Mouse (Mus musculus): ENCODE data around the gene Steap2.
"Not testable (repeated sequence)": the region's sequence is repeated elsewhere in the genome, so short reads cannot be mapped to it uniquely, and the experiment has no call there.

Gene Steap2

DNA sequence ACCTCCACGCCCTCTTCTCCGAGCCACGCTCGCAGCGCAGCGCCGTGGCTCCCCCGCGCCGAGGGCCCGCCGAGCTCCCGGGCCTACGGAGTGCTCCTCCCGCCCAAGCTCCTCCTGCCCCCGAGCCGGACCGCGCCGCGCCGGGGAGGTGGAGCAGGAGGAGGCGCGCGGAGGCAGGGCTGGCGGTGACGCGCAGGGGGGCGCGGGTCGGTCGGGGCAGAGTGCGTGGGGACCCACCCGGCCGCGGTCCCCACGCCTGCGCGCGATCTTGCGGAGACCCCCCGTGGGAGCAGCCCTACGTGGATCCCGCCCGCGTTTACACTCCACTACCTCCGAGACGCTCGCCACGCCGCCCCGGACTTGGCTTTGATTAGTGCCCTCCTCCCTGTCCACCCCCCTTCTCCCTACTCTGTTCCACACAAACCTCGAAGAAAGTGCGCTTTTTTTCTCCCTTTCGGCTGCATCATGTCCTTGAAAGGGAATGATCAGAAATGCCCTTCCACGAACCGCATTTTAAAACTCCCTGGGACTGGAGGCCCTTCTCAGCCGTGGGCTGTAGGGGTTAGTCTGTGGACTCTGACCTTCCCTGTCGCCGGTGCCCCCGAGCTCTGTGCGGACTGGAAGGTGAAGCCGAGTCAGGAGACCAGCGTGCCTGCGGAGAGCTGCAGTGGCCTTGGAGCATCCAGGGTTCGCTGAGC is at the start of gene Steap2:
Gene Steap2 (minus strand): TSS at position 623 of the 698 bp plus-strand sequence.
- peak in 1 of 2 experiments; percentile 17 for DNase-seq (ENCODE audit: low spot score in 2 of 2)

DNA sequence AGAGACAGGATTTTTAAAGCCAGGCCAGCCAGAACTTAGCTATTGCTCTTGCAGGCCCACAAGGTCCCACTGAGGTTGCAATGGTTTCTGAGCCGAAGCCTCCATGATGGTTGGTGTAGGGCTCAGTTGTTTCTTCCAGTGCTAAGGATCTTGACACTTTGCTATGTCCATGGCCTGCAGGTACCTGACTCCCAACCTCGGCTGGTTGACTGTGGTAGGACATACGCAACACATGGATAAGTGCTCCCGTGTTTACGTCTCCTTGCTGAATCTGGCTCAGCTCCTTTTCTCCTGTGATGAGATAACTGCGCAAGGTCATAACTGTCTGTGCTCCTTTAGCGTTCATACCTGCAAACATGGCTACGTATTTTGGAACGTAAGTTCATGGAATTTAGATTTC is 40.1 kb upstream of the Steap2 start:
- DNase-seq (ENCODE audit: low spot score in 2 of 2), result no peak

DNA sequence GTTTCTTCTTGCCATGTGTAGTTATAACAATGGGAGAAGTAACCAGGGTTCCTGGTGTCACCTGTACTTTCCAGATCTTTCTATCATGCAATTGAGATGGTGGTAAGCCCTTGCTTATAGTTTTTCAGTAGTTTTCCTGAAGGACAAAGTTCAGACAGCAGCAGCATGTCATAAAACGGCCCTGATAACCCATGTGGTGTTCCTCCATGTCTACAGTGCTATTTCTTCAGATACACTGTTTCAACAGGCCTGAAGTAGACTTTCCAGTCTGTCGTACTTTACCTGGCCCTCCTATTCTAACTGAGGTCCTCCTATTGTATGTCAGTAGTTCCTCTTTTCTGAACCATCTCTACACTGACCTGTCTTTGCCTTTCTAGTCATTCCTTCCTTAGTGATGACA is 38.5 kb upstream of the Steap2 start:
- no peak for DNase-seq (ENCODE audit: low spot score in 2 of 2)

DNA sequence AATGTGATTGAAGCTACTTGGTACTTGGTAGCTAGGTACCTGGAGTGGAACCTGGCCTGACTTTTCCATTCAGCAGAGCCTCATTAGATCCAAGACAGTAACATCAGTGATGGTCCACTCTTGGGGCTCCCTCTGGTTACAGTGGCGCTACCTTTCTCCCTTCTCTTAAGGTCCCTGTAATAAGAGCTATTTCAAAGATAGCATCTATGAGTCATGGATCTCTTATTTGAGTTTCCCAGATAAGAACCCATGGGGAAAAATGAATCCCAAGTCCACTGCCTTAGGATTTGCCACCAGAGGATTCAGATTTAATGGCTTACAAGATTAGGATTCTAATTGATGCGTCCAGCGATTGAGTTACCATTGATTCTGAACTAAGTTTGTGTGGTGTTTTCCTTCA is 37.8 kb upstream of the Steap2 start:
- no peak for DNase-seq (ENCODE audit: low spot score in 2 of 2)

DNA sequence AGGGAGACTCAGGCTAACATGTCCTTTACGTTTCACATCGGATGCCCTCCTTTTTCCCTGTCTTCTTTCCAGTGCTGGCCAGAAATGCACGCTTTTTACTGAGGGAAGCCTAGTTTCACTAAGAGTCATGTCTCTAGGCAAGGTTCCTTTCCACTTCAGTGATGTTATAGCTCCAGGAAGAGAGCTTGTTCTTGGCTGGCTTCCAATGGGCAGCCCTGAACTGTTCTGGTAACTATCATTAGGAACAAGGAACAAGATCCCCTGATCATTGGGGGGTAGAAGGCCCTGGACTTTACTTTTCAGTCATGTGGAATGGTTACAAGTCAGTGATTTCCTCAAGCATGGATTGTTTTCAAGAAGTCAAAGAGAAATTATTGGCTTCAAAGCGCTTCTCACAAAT is 35.5 kb upstream of the Steap2 start:
- no peak for DNase-seq (ENCODE audit: low spot score in 2 of 2)

DNA sequence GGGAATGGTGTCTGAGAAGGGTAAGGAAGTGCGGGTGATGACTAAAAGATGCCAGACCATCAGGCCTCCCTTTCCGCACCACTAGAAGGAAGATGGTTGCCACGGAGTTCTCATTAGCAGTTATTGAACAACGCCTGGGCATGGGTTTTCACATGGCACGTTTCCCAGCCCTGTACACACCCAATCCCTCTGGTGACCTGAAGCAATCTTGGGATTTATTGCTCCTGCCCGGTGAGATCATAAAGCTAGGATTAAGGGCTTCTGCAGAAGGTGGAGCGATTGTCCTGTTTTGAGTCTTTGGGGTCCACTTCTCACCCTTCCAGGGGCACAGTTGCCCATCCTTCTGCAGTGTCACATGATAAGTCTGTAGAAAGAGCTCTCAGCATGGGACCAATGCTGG is 27.8 kb upstream of the Steap2 start:
- no peak for DNase-seq (ENCODE audit: low spot score in 2 of 2)

DNA sequence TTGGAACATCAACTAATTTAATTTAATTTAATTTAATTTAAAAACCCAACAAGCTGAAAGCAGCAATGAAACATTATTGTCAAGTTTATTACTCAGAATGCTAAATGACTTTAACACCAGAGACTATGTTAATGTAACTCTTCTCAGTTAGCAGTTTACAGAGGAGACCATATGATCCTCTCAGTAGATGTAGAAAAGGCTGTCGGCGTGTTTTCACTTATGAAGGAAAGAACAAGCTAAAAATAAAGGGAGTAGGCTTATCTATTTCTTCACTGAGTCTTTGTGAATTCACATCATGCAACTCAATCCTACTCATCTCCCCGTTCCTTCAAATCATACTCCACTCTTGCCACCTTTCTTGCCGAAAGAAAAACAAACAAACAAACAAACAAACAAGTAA is 16.7 kb upstream of the Steap2 start:
- DNase-seq (ENCODE audit: low spot score in 2 of 2), result peak in 1 of 2 experiments; percentile 6

DNA sequence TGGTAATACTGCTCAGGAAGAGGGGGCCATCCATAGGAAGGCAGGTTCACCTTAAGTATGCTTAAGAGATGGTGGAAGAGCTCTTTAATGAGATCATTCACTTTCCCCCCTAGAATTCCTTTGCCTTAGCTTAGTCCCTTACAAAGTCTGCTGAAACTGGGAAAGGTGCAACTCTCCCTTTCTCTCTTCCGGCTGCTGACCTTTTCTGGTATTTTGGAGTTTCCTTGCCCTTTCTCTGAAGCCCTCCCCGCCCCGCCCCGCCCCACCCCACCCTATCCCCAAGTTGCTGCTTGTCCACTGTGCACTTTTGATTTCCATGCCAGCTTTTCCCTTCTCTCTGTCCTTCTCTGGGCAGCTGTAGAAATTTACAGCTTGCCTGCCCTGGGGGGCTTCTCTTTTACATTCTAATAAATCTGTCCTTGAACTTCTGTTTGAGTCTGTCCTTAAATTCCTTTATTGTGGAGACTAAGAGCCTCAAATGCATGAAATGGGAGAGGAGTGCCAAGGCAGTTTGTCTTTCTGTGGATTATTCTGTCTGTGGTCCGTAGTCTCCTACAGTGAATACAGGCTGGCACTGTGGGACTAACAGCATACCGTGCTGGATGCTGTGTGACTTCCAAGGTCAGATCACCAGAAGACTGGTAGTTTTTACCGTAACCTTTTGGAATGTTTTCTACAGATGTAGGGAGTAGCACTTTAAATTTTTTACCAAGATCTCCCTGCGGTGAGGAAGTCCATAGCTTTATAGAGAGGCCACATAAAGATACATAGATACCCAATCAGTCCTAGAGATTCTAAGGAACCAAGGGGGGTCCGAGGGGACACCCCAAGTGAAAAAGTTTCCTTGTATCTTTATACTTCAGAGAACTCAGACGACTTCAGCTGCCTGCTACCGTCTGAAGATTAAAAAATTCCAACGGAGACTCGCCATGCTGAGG is 13.2 kb upstream of the Steap2 start:
- no peak for DNase-seq (ENCODE audit: low spot score in 2 of 2)

DNA sequence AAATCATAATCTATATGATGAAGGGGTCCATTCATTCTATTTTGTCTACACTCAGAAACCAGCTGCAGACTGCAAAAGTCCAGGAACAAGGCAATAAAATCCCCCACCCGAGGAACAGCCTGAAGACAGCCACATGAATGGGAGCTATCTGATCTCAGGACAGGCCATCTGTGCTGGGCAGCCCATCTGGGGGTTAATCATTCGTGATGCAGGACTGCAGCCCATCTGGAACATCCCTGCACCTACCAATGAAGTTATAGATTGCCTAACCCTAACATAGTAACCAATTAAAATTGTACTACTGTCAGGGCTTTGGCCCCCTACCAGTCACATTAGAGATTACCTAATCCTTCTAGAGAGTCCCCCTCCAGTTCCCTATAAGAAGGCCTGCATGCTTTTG is 10.6 kb upstream of the Steap2 start:
- DNase-seq (ENCODE audit: low spot score in 2 of 2), result no peak

DNA sequence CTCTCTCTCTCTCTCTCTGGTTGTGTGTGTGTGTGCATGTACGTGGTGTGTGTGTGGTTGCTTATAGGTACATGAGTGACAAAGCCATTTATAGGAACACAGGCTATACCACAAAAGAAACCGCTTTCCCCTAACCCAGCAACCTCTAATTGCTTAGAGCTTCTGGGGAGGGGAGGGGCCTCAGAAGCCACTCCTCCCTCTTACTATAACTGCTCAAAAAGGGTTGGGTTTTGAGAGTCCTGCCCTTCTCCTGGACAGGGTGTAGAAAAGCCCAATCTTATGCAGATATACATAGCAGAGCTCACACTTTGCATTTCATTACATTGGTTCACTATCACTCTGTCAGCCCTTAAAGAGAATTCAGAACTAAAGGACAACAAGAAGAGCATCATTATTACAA is 6.0 kb upstream of the Steap2 start:
- no peak for DNase-seq (ENCODE audit: low spot score in 2 of 2)

DNA sequence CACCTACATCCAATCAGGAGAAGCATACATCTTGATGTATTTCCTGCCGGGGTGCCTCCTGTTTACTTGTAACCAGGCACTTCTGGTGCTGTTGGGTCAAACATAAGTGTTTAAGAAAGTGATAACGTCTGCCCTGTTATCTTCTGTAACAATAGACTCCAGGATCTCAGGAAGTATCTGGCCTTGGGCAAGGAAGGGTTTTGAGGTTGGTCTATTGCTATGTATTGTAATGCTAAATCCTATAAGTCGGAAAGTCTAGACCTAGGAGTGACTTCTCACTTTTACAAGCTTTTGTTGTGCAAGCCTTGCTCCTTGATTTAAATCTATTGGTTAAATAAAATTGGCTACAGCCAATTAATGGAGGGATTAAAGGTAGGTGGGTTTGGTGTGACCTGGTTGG is 4.5 kb upstream of the Steap2 start:
- no peak for DNase-seq (ENCODE audit: low spot score in 2 of 2)

DNA sequence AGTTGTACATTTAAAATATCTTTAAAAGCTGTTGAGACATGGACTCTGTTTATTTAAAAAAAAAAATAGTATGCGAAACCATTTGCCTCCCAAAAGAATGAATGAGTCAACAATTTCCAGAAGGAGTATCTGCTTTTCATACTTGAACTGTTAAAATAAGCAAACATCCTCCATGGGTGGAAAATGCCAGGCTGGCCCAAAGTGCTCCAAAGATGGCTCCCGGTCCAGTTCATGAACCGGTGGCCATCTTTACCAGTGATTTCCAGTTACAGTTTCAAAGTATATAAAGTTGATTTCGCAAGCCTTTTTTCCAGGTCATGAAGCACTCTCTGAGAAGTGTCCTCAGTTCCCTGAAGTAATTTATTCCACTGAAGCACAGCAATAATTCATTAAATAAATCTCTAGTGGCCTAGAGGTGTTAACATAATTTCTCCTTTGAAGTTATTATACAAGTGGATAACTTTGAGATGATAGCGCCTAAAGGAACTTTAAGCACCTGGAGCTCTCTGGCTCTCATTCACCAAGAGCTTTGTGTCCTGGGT is 1.1 kb upstream of the Steap2 start:
- no peak for DNase-seq (ENCODE audit: low spot score in 2 of 2)

DNA sequence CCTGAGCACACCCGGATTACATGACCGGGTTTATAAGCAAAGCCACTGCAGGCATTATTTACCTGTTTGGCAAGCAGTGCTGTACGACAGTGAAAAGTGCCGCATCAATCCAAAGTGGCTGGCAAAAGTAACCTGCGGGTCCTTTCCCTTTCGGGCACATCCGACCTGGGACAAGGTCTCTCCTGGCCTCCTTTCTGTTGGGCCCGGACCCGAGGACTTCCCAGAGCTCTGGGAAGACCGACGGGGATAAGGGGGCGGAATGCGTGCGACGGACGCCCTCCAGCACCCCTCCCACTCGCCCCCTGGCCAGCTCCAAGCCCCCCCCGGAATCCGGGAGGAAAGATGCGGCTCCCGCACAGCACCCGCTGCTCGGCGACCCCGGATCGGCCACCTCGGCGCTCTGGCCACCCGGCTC is 830 bp downstream of the Steap2 start:
- no peak for DNase-seq (ENCODE audit: low spot score in 2 of 2)

DNA sequence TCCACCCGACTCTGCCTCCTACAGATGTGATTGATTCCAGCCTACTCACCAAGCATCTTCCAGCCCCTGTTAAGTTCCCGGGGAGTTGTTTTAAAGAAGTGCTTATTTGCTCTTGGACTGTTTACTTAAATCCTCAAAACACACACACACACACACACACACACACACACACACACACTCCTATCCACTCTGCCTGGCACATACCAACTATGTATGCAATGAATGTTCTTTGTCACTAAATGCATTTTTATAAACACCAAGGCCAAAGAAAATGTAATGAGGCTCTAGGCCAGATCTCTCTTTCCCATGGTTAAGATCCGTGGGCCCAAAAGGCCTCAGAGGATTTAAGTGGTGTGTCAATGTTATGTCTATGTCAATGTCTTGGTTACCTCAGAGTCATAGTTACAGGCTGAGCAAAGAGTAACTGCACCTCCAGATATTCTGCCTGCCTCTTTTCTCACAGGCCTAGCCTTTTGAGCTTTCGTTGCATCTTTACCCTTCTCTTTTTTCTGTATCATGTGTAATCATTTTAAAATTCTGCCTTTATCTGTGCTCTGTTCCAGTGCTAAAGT is 2.1 kb downstream of the Steap2 start:
- no peak for DNase-seq (ENCODE audit: low spot score in 2 of 2)

DNA sequence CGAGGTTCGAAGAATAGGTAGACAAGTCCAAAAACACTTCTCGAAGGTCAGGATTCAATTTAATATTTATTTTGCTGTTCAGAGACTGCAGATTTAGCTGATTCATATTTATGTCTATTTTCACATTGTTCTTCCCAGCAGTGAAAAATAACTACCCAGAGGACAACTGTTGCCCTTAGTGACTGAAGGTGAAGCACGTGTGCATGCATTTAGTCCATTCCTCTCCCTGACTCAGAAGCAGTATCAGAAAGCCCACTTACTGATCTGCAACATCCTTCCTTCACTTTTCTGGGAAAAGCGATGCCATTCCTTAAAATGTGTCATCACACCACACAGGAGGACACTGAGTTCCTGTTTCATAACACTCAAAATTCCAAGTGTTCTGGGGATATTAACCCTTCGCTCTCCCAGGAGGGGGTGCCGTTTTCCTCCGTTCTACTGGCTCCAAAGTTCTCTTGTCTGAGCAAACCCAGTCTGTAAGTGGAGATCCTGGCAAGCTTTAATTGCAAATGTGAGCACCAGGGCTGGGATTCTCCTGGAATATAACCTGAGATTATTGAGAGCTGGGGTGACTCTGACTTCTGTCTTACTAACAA is 5.3 kb downstream of the Steap2 start:
- DNase-seq (ENCODE audit: low spot score in 2 of 2), result no peak

DNA sequence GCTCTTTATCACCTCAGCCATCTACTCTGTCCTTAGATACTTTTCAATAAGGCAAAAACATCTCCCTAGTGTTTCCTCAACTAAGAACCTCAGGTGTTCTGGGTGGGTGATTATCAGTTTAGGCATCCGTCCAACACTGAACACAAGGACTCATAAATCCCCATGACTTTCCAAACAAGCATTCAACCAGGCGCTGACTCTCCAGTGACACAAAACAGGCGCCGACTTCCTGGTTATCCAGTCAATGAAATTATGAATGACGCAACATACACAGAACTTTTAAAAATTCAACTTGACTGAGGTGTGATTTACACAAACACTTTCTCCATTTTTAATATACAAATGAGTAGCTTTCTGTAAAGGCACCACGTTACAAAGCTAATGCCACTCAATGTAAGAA is 6.2 kb downstream of the Steap2 start:
- no peak for DNase-seq (ENCODE audit: low spot score in 2 of 2)

DNA sequence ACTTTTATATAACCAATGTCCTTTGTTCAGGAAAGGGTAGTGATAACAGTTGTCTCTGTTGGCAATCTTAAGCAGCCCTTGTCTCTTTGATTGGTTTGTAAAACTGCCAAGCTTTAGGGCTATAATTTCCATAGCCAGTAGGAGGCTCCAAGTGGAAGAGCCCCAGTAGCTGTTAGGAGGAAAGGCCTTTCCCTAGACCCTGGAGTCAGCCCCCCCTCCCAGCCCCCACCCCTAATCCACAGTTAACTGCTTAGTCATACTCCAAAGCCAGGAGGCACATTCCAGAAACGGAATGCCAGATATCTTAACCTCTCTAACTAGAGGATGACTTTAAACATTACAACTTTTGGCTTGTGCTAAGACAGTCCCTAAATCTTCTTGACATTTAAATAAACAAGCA is 7.4 kb downstream of the Steap2 start:
- DNase-seq (ENCODE audit: low spot score in 2 of 2), result no peak

DNA sequence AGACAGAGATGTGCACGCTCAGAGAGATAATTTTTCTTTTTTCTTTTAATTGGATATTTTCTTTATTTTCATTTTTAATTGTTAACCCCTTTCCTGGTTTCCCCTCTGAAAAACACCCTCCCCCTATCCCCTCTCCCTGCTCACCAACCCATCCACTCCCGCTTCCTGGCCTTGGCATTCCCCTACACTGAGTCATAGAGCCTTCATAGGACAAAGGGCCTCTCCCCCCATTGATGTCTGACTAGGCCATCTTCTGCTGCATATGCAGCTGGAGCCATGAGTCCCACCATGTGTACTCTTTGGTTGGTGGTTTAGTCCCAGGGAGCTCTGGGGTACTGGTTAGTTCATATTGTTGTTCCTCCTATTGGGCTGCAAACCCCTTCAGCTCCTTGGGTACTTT is 9.4 kb downstream of the Steap2 start:
- DNase-seq (ENCODE audit: low spot score in 2 of 2), result not testable (repeated sequence)

DNA sequence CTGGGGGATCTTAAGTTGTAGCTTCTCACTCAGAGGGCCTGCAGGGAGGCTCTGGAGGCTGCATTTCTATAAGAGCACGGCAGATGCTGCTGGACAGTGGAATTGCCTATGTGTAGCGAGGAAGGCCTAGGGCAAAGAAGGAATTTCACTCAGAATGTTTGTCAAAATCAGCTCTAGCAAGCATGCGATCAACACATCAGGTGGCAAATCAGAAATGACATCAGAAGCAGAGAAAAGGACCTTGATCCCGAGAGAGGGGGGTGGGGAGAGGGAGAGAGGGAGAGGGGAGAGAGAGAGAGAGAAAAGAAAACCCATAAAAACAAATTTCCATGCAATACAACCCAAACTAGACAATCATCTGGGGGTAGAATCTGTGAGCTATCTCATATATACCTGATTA is 11.1 kb downstream of the Steap2 start:
- DNase-seq (ENCODE audit: low spot score in 2 of 2), result no peak

DNA sequence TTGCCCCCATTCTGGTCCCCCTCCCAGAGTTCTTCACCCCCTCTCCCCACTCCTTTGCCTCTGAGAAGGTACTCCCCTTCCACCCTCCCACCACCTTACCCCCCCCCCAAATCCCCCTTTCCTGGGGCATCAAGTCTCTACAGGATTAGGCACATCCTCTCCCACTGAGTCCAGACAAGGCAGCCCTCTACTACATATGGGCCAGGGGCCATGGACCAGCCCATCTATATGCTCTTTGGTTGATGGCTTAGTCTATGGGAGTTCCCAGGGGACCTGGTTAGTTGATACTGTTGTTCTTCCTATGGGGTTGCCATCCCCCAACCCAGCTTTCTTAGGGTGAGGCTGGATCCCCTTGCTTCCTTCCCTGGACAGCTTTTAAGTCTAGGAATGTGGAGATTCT is 14.9 kb downstream of the Steap2 start:
- DNase-seq (ENCODE audit: low spot score in 2 of 2), result no peak

DNA sequence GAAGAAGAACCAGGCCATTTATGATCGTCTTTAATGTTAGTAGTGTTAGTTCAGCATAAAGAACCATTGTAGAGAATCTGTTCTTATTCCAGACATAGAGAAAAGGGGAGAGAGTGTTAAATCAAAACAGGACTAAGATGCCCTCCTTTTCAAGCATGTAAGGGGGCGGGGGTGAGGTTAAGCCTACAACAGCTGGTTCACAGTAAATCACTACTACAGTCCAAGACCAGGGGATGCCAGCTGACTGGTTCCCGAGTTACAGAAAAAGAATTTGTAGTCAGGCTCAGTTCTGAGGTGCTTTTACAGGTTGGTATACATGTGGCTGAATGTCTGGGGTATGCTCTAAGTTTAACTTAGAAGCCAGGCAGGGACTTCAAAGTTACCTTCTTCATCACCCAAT is 18.3 kb downstream of the Steap2 start:
- DNase-seq (ENCODE audit: low spot score in 2 of 2), result no peak

DNA sequence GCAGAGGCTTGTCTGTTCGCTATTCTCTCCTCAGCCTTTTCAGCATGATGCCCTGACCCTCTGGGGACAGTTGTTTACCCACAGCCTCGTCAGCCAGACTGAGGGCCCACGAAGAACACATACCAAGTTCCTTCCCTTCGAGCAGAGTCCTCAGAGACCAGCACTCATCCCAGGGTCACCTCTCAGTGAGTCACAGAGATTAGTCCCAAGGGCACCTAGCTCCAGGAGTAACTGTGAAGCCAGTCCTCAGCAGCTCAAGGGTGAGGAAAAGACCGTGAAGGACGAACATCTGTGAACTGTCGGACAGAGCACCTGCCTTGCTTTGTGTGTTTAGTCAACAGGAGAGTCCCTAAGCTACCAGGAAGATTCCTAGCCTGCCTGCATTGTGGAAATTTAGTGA is 25.5 kb downstream of the Steap2 start:
- no peak for DNase-seq (ENCODE audit: low spot score in 2 of 2)

Data from left cerebral cortex, adult 9 months (tissue).